ENCODE assay signal across 8 mouse cellular contexts in the genomic region with DNA sequence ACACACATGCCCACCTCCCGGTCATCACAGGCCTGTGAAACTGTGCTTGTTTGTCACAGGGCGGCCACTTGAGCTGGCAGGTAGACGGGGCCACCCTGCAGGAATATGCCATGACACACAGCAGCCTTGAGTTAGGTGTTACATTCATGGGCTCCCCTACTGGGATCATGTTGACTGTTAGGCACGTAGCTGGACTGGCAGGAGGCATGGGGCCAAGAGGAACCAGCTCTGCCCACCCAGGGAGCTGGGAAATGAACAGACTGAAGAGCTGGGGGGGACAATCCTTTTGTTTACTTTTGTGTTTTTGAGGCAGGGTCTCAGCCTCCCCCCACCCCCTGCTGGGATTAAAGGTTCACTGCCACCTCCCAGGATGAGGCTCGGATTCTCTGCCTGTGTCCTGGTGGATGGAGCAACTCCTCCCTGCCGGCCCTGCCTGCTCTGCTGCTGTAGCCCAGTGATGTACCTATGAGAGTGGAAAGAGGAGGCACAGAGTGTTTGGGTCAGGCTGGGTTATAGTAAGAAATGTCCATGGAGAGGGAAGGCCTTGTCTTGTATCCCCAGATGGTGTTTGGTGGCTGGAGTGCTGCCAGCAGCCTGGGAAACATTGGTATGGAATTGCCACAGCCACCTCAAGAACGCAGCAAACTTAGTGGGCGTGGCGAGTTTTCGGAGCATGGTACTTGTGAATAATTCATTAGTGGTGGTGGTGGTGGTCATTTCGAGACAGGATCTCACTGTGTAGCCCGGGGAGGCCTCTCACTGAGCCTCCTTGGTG. TPM values are rescaled to one million over a fixed set of nuclear protein-coding genes. Genes with fewer than 3 reads are reported as not detected.
DNase-seq lines count a peak whose midpoint lies in the region; ATAC-seq lines count a peak whose summit lies in the region.

No protein-coding gene starts in this region.

- DNase-seq in kidney, postnatal 10 days, result peak; percentile 60
- DNase-seq in kidney, adult 18-20 months, result no peak
- no peak for DNase-seq in midbrain, embryonic 10.5 days (ENCODE audit: low spot score)
- no peak for DNase-seq in natural killer cell, adult 2 months (ENCODE audit: low spot score in 2 of 2)
- DNase-seq in embryo, embryonic 10 days (ENCODE audit: low spot score), result no peak
- no peak for DNase-seq in spleen, postnatal 36 days (ENCODE audit: low spot score in 2 of 2)

- 0 out of 2 replicates have a peak overlapping the region, but pooled peaks have one; percentile 10 for H3K27ac ChIP-seq in brown adipose tissue, adult 24 weeks (replicated peaks; ENCODE audit: low read depth, low read length)
- H3K27ac ChIP-seq in forebrain, embryonic 15.5 days (replicated peaks), result peak overlapping the region; percentile 71
- peak overlapping the region; percentile 69 for H3K27ac ChIP-seq in midbrain, embryonic 10.5 days (replicated peaks)

- H3K9ac ChIP-seq in forebrain, embryonic 15.5 days (replicated peaks), result peak overlapping the region; percentile 74

- H3K4me3 ChIP-seq in brown adipose tissue, adult 24 weeks (ENCODE audit: insufficient read depth, low read depth, low read length), result no peak overlapping the region
- peak overlapping the region; percentile 67 for H3K4me3 ChIP-seq in forebrain, embryonic 15.5 days
- peak overlapping the region; percentile 91 for H3K4me3 ChIP-seq in midbrain, embryonic 10.5 days

- H3K27me3 ChIP-seq in forebrain, embryonic 15.5 days, result no peaks in the 10 kb centered on the region
- no peaks in the 10 kb centered on the region for H3K27me3 ChIP-seq in midbrain, embryonic 10.5 days (ENCODE audit: low read depth, poor library complexity, severe bottlenecking)

- H3K9me3 ChIP-seq in forebrain, embryonic 15.5 days, result no peaks in the 10 kb centered on the region
- H3K9me3 ChIP-seq in midbrain, embryonic 10.5 days (replicated peaks), result no peaks in the 10 kb centered on the region

- peaks cover 6% of the 10 kb centered on the region for H3K4me1 ChIP-seq in brown adipose tissue, adult 24 weeks (ENCODE audit: control insufficient read depth, insufficient read depth, insufficient read length, low read length)
- H3K4me1 ChIP-seq in forebrain, embryonic 15.5 days, result peaks cover 37% of the 10 kb centered on the region
- H3K4me1 ChIP-seq in midbrain, embryonic 10.5 days, result peaks cover 50% of the 10 kb centered on the region

- peak overlapping the region; percentile 70 for H3K4me2 ChIP-seq in forebrain, embryonic 15.5 days (replicated peaks)

- ATAC-seq in forebrain, embryonic 15.5 days (replicated peaks), result no peak

- WGBS in forebrain, embryonic 15.5 days, result 32% methylated on average over 12 of the region's 12 CpGs
- 58% methylated on average over 12 of the region's 12 CpGs for WGBS in midbrain, embryonic 10.5 days

- H3K36me3 ChIP-seq in forebrain, embryonic 15.5 days, result peaks cover 18% of the 10 kb centered on the region
- peaks cover 41% of the 10 kb centered on the region for H3K36me3 ChIP-seq in midbrain, embryonic 10.5 days

RNA-seq across cellular contexts. Expression of gene Pdxp, which starts 2.5 kb away (rescaled TPM):
- polyA plus RNA-seq in brown adipose tissue, adult 24 weeks (2012; ENCODE audit: insufficient read depth, insufficient read length, missing spikeins), result 0.67 and 1.3 TPM in 2 replicates
- 99.5 and 101 TPM in 2 replicates for polyA plus RNA-seq in forebrain, embryonic 15.5 days (2015; fragmentation: Nextera tagmentation; extraction: Ambion mirVana)
- 27.3 and 29.8 TPM in 2 replicates for polyA plus RNA-seq in midbrain, embryonic 10.5 days (2016; fragmentation: Nextera tagmentation; extraction: Ambion mirVana)

RNA-seq across cellular contexts. Expression of gene Lgals1, which starts 10.3 kb away (rescaled TPM):
- polyA plus RNA-seq in brown adipose tissue, adult 24 weeks (2012; ENCODE audit: insufficient read depth, insufficient read length, missing spikeins), result 2,169 and 2,213 TPM in 2 replicates
- 61.7 and 66.5 TPM in 2 replicates for polyA plus RNA-seq in forebrain, embryonic 15.5 days (2015; fragmentation: Nextera tagmentation; extraction: Ambion mirVana)
- 341 and 392 TPM in 2 replicates for polyA plus RNA-seq in midbrain, embryonic 10.5 days (2016; fragmentation: Nextera tagmentation; extraction: Ambion mirVana)

RNA-seq across cellular contexts. Expression of gene Sh3bp1, which starts 16.7 kb away (rescaled TPM):
- polyA plus RNA-seq in brown adipose tissue, adult 24 weeks (2012; ENCODE audit: insufficient read depth, insufficient read length, missing spikeins), result 2.2 and 3.3 TPM in 2 replicates
- polyA plus RNA-seq in forebrain, embryonic 15.5 days (2015; fragmentation: Nextera tagmentation; extraction: Ambion mirVana), result 3.6 and 5.9 TPM in 2 replicates
- polyA plus RNA-seq in midbrain, embryonic 10.5 days (2016; fragmentation: Nextera tagmentation; extraction: Ambion mirVana), result 16.5 and 18.7 TPM in 2 replicates

RNA-seq across cellular contexts. Expression of gene Gm49510, which starts 16.8 kb away (rescaled TPM):
- not detected in 2 replicates for polyA plus RNA-seq in brown adipose tissue, adult 24 weeks (2012; ENCODE audit: insufficient read depth, insufficient read length, missing spikeins)
- polyA plus RNA-seq in forebrain, embryonic 15.5 days (2015; fragmentation: Nextera tagmentation; extraction: Ambion mirVana), result not detected in 2 replicates
- 0.12 TPM in 1 of 2 replicates, not detected in the other for polyA plus RNA-seq in midbrain, embryonic 10.5 days (2016; fragmentation: Nextera tagmentation; extraction: Ambion mirVana)

RNA-seq across cellular contexts. Expression of gene Nol12, which starts 18.5 kb away (rescaled TPM):
- polyA plus RNA-seq in brown adipose tissue, adult 24 weeks (2012; ENCODE audit: insufficient read depth, insufficient read length, missing spikeins), result 22.6 and 34.2 TPM in 2 replicates
- polyA plus RNA-seq in forebrain, embryonic 15.5 days (2015; fragmentation: Nextera tagmentation; extraction: Ambion mirVana), result 57.4 and 59.3 TPM in 2 replicates
- polyA plus RNA-seq in midbrain, embryonic 10.5 days (2016; fragmentation: Nextera tagmentation; extraction: Ambion mirVana), result 62.7 and 71.2 TPM in 2 replicates

Comparison
In these comparisons a context has a peak if more than half of its experiments do, and no peak if none do; other contexts are left out.
1. H3K27ac ChIP-seq: peak in every context shown above with its lines; median percentile 71 in forebrain, embryonic 15.5 days; 69 in midbrain, embryonic 10.5 days; 10 in brown adipose tissue, adult 24 weeks.
2. RNA of gene Pdxp, which starts 2.5 kb away (polyA plus RNA-seq): 99.5 to 101 TPM in forebrain, embryonic 15.5 days and 27.3 to 29.8 TPM in midbrain, embryonic 10.5 days; 0.67 to 1.3 TPM in brown adipose tissue, adult 24 weeks; every median in the first group is over 10 times any median in the second.